Mouse (Mus musculus) heart, adult 18-20 months (tissue): Measurements from ENCODE around the gene Alpk1. TPM values are rescaled to one million over a fixed set of nuclear protein-coding genes. Genes with fewer than 3 reads are reported as not detected.

ENCODE experiments used
- DNase-seq, 2 experiments: peaks; one replicate each; pipeline ENCODE4 v3.0.0; 2021 to 2022; ENCODE audit warnings: mixed read lengths in 1 of 2
- total RNA-seq, 2 experiments: library from RNA; stranded (reverse); gene quantifications; 2 replicates each; pipeline ENCODE4 v1.2.3; 2021

Alpk1 gene
- total RNA-seq, 2 experiments from 2014 or later, result 2.1 to 2.8 TPM

DNA sequence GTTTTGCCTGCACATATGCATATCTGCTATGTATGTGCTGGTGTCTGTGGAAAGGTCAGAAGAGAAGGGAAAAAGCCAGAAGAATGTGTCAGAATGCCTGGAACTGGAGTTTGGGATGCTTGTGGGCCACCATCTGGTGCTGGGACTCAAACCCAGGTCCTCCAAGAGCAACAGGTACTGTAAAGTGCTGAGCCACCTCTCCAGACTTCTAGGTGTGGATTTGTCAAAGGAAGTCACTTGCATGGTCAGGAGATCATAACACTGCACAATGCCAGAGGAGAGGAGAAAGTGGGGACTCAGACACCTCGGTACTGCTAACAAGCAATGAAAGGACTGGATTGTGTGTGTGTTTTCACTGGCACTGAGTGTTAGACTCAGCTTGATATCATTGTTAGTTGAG lies 150.1 kb downstream of the Alpk1 start:
- no peak for DNase-seq

DNA sequence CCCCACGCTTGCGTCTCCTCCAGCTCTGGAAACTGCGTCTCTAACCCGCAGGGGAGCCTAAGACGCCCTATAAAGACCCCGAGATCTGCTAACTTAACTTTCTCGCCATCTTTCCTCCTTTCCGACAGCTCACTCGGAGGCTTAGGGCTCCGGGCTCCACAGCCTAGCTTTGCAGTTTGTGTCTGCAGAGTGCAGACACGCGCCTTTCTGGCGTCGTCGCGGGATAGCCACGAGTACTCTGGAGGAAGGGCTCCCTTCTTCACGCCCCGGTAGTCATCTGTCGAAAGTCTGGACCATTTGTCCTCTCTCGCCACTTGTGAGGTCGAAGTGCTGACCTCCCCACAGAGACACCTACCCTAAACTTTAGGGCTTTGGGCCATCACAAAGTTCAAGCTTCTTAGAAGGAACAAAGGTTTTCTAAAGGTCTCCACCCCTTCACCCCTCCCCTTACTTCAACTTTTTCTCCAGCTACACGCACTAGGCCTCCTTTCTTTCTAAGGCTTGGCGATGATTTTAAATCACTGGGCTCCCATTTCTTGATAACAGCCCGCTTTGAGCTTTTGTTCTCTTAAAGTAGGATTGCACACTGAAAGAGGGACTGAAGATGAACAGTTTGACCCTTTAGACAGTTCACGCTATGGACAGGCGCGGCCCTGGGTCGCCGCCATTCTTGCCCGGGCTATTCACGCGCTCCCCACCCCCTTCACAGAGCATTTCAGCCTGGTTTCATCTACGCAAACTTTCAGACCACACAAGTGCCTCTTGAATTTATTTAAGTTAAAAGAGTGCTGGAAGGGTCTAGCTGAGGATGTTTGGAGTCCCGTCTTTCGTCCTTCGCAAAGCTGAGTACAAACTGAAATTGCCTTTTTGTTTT lies 151.8 kb downstream of the Alpk1 start:
- no peak for DNase-seq

DNA sequence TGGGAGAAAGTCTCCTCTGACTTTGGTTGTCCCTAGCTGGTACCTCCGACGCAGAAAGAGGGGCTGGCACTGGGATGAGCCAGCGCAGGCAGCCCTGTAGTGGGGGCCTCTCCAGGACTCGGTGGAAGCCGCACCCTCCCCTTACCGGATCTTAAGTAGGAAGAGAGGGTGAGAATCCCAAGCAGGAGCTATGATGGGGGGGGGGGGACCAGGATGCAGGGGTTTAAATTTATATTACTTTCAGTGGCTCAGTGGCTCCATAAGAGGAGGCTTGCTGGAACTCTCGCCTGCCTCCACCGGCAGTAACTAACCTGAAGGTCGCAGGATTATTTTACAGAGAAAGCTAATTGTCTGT lies 152.4 kb downstream of the Alpk1 start:
- DNase-seq, result no peak

DNA sequence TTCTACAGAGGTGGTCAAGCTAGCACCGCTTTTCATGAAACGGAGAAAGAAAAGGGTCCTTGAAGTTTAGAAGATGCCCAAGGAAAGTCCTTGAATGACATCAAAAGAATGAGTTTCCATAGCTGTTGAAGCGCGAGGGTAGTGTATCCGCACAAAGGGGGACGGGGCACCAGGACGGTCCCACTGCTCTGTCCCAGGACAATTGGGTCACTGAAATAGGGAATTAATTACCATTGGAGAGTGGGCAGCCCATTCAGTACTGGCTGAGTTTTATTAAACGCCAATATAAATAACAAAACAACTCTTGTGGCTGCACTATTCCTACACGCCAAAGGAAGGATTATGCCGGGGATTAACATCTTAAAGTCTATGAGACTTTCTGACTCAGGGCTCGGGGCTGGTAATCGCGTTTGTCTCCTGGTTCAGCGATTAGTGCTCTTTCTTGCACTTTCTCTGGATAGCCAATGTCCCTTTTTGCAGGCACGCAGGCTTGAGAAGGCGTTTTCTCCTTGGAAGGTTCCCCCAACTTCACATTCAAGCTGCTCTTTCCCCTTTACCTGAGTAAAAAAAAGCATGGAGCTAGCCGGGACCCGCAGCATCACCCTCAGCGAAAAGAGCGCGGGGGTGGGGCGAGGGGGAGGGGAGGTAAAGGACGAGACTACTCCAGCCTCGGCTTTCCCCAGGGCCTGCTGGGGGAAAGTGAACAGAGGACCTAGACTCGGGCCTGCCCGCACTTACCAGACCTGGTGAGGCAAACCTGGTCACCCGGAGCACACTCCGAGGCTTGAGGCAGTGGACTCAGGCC lies 153.0 kb downstream of the Alpk1 start:
- DNase-seq, result peak in 1 of 2 experiments; percentile 23

DNA sequence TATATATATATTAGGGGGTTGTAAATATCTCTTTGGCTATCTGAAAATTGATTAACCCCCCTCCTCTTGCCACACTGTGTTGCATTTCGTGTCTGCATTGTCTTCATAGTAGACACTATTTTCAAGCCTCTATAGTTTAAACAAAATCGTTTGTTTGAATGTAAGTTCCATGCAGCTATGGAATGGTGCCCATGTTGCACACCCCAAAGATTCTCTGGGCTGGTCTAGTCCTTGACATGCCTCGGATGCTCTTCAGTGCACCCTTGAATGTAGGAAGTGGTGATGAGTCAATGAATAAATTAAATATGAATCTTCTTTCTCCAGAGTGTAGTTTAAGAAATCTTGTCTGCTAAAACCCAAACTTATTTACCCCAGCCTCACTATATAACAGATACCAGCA lies 153.8 kb downstream of the Alpk1 start:
- DNase-seq, result no peak

DNA sequence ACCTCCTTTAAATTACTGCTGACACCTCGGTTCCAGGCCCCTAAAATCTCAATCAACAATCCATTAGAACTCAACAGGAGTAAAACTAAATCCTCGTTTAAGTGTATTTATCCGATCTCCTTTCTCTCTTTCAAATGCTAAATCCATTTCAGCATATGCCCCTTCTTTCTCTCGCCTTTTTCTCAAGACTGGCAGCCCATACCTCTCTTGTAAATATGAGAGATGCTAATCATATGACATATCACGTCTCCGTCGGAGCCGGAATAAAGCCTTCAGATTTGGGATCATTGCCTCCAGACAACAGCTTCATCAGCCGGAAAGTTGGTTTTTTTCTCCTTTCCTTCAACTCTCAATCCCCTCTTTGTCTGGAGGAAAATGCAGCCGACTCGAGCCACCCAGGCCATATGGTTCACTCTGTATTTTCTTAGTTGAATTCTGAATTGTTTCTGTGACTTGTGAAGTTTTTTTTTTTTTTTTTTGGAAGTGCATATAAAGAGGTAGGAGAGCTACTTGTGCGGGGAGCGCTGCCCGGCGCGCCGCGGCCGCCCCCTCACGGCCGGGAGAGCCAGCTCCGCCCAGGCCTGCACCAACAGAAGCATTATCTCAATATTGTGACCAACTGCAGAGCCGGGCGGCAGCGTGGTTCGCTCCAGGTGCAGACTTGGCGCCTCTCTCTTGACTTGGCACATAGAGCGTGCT lies 154.5 kb downstream of the Alpk1 start:
- DNase-seq, result peak in 1 of 2 experiments; percentile 34

DNA sequence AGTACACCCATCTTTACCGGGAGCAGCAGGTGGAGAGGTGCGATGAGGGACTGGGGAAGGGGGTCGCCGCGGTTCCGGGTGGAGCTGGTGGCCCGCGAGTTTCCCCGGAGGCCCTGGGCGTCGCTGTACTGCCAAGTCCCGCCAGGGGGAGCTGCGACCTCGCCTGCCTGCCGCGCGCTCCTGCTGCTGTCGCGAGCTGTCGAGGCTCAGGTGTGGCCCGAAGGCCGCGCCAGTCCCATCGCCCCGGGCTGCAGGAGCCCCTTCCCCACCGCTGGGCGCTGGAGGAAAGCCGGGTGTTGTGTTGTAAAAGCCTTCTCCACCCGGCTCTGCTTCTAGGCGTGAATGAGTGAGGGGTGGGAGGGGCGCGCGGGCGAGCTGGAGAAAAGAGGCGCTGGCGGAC lies 155.0 kb downstream of the Alpk1 start:
- DNase-seq, result peak; percentile 44 to 77

Other genes with a start within 250 kb of the Alpk1 start
- 10 to 100 TPM; 21.8 to 23.0 TPM for gene Larp7, start 227.2 kb downstream of the Alpk1 start, total RNA-seq
- under 1 TPM; 0.52 to 0.69 TPM for gene Zgrf1, start 227.0 kb downstream of the Alpk1 start, total RNA-seq
- not detected for gene Neurog2, start 147.4 kb downstream of the Alpk1 start, total RNA-seq
- gene Tifa, start 9.3 kb upstream of the Alpk1 start, total RNA-seq, result 1 to 10 TPM; 1.9 to 2.9 TPM
- 10 to 100 TPM; 18.3 to 18.9 TPM for gene Ap1ar, start 57.0 kb upstream of the Alpk1 start, total RNA-seq
- 1 to 10 TPM; 4.0 to 5.1 TPM for gene Fam241a, start 115.8 kb upstream of the Alpk1 start, total RNA-seq